Mouse (Mus musculus) heart, postnatal 0 days (tissue): ENCODE measurements around the gene Ppl.

Source experiments
- CTCF ChIP-seq: IDR thresholded peaks from 2 replicates; pipeline ENCODE4 v1.5.1; 2016; ENCODE audit warnings: antibody characterized with exemption, control low read depth, low read depth
- EP300 ChIP-seq: IDR thresholded peaks from 2 replicates; pipeline ENCODE4 v1.6.1; 2016; ENCODE audit warnings: antibody characterized with exemption, low read depth

GRCm38 (mm10) chr16:5074341-5074740, 57.9 kb downstream of the Ppl start:
- TF ChIP-seq CTCF = no peak
- no peak for TF ChIP-seq EP300
